Mouse (Mus musculus): ENCODE results near the gene H2-D1.

DNA sequence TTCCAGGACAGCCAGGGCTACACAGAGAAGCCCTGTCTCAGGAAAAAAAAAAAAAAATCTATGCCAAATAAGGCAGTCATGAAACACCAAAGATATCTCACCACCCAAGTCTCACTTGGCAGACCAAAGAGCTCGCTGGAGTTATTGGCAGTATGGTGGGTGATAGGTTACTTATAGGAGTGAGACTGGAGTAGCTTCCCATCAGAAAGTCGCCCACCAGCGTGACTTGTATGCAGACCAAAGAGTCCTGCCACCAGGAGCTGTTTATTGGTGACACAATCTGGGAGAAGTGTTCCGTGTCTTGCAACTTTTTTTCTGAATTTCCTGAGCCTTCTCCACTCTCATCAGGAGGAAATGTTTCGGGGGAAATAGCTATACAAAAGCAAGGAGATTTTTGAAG is 22.8 kb upstream of the H2-D1 start:
- TF ChIP-seq CTCF (IDR thresholded peaks at IDR 0.05; ENCODE audit: low read depth, low read length) (no peak), POLR2A (IDR thresholded peaks at IDR 0.05; ENCODE audit: extremely low read depth, insufficient read depth, low read length) (no peak)

Data from liver, adult 2 months (tissue).